Mouse (Mus musculus) lung, embryonic 16.5 days (tissue): ENCODE measurements around the gene Ppp1r9a. TPM values are rescaled to one million over a fixed set of nuclear protein-coding genes. Genes with fewer than 3 reads are reported as not detected.
A peak's percentile ranks its signal among the peaks of the same experiment; 100 is the strongest.

Experiments used
- ATAC-seq: fragments of 200-750 bp; cut with Nextera tagmentation; 2 replicates; pipeline ENCODE4 v1.8.0; 2017; ENCODE audit warnings: low read depth, mild to moderate bottlenecking, moderate library complexity
- H3K27ac ChIP-seq: fragments of 300-500 bp; sonication (generic); 2 replicates; pipeline ENCODE4 v1.5.1; 2014; ENCODE audit warnings: mild to moderate bottlenecking, control low read depth, low read length
- H3K27me3 ChIP-seq: fragments of 300-500 bp; sonication (generic); 2 replicates; pipeline ENCODE4 v1.6.1; 2014; ENCODE audit warnings: low read depth, low read length, mixed read lengths; ENCODE audit not compliant: control insufficient read depth, insufficient read depth
- H3K36me3 ChIP-seq: fragments of 300-500 bp; sonication (generic); 2 replicates; pipeline ENCODE4 v1.6.1; 2014; ENCODE audit warnings: low read length; ENCODE audit not compliant: control insufficient read depth, insufficient read depth
- H3K4me1 ChIP-seq: fragments of 300-500 bp; sonication (generic); replicated peaks from 2 replicates; pipeline ENCODE4 v1.6.1; 2014; ENCODE audit warnings: low read length, mixed read lengths; ENCODE audit not compliant: control insufficient read depth, insufficient read depth
- H3K4me2 ChIP-seq: fragments of 300-500 bp; sonication (generic); 2 replicates; pipeline ENCODE4 v1.6.1; 2014; ENCODE audit warnings: low read depth, low read length, control low read depth
- H3K4me3 ChIP-seq: fragments of 300-500 bp; sonication (generic); 2 replicates; pipeline ENCODE4 v1.5.1; 2014; ENCODE audit warnings: mild to moderate bottlenecking, low read length, control low read depth
- H3K9ac ChIP-seq: fragments of 300-500 bp; sonication (generic); 2 replicates; pipeline ENCODE4 v1.6.1; 2014; ENCODE audit warnings: low read length, control low read depth
- H3K9me3 ChIP-seq: fragments of 300-500 bp; sonication (generic); 2 replicates; pipeline ENCODE4 v1.6.1; 2016; ENCODE audit warnings: low read length; ENCODE audit not compliant: control insufficient read depth
- WGBS: fragments of 180-500 bp; shearing (Covaris S2); extraction: QIAGEN DNeasy Blood & Tissue Kit; methylation state at CpG from one replicate; pipeline ENCODE4 v1.1.7; 2014; 5-methylcytosine and 5-hydroxymethylcytosine counted together
- polyA plus RNA-seq: library from polyadenylated mRNA; unstranded; fragments of >200 nt; fragmentation: Nextera tagmentation; extraction: Ambion mirVana; gene quantifications from 2 replicates; pipeline ENCODE4 v1.2.1, GENCODE M21; 2015

Gene Ppp1r9a
- polyA plus RNA-seq, 1 experiment from 2014 or later = 15.4 TPM

DNA sequence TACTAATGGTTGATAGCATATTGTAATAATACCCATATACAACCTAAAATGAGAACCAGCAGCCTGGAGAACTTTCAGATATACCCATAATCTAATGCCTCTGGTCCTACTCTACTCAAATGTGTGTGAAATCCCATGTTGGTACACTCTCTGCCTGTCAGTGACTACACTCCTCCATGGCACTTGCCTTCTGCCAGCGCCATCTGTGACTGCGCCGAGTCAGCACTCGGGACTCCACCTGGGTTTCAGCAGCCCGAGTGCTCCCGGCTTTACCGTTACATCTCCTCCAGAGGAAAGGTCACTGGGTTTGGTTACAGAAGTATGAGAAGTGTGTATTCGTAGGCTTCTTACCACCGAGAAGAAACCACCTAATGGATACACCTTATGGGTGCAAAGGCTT lies 89.6 kb downstream of the Ppp1r9a start:
- H3K4me2 ChIP-seq = no peak overlapping the region
- H3K4me3 ChIP-seq = no peak overlapping the region
- H3K9ac ChIP-seq = no peak overlapping the region
- no peaks in the 10 kb centered on the region; the same call in 1 of the 2 replicates for H3K4me1 ChIP-seq
- WGBS = 96% methylated on average over 9 of the region's 9 CpGs
- H3K27me3 ChIP-seq = no peaks in the 10 kb centered on the region
- no peak overlapping the region for H3K27ac ChIP-seq
- H3K9me3 ChIP-seq = no peaks in the 10 kb centered on the region
- H3K36me3 ChIP-seq = no peaks in the 10 kb centered on the region
- no peak for ATAC-seq

DNA sequence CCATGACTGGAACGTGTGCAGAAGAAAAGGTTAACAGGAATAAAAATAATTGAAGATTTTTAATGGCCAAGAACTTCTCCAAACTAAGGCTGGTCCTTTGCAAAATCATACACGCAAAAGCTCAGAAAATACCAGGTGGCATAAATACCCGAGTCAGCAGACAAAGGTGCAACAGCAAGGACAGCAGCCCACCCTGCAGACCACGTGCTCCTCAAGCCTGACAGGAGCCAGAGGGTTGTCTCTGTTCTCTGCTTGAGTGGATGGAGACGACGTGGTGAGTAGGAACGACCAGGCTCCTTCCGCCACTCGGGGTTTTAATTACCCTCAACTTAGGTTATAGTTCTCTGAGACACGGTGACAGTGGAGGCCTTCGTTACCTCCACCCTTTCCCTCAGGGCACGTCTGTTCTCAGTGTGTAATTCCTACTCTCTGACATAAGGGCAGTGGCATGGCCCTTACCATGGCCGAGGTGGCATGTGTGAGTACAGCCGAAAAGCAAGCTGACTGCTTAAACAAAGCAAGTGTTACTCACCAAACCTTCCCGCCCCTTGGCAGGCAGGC lies 91.0 kb downstream of the Ppp1r9a start:
- Histone ChIP-seq H3K27ac (no peak overlapping the region), H3K4me1 (no peaks in the 10 kb centered on the region; the same call in 1 of the 2 replicates), H3K9me3 (no peaks in the 10 kb centered on the region), H3K9ac (no peak overlapping the region), H3K36me3 (no peaks in the 10 kb centered on the region), H3K4me2 (peak overlapping the region; percentile 17; the same call in 1 of the 2 replicates), H3K4me3 (no peak overlapping the region), H3K27me3 (no peaks in the 10 kb centered on the region)
- ATAC-seq = peak; percentile 69
- WGBS = 43% methylated on average over 15 of the region's 15 CpGs

DNA sequence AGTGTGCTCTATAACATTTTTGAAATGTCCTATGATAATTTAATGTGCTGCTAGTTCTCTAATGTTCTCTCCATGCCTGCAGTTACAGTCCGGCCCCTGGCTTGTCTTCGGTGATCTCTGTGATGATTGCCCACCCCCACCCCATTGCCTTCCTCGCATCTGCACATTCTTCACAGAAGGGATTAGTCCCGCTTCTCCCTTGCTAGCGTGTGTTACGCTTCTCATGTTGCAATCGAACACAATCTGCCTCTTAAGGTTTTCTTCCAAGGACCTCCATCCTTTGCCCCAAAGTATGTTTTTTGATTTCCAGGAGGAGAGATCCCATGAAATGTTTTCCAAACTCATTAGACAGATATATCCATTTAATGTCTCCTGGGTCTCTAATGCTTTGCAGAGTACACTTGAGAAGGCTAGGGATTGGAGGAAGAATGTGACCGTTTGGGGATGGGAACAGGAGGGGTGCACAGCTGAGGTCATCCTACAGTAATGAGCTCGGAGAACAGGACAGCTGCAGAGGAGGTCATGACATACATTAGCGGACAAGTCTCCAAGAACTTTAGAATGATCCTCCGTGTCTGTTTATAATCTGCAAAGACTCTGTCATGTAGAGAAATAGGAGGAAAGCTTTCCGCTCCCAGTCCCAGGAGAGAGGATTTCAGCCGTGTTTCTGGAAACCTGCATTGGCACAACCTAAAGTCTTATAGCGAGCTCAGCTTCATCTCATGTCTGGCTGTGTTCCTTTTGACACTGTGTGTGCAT lies 91.6 kb downstream of the Ppp1r9a start:
- Histone ChIP-seq H3K4me3 (no peak overlapping the region), H3K27ac (no peak overlapping the region), H3K9me3 (no peaks in the 10 kb centered on the region), H3K36me3 (no peaks in the 10 kb centered on the region), H3K4me1 (no peaks in the 10 kb centered on the region; the same call in 1 of the 2 replicates), H3K27me3 (no peaks in the 10 kb centered on the region), H3K9ac (no peak overlapping the region), H3K4me2 (peak overlapping the region; percentile 17; the same call in 1 of the 2 replicates)
- 41% methylated on average over 14 of the region's 14 CpGs for WGBS
- peak; percentile 56 for ATAC-seq

DNA sequence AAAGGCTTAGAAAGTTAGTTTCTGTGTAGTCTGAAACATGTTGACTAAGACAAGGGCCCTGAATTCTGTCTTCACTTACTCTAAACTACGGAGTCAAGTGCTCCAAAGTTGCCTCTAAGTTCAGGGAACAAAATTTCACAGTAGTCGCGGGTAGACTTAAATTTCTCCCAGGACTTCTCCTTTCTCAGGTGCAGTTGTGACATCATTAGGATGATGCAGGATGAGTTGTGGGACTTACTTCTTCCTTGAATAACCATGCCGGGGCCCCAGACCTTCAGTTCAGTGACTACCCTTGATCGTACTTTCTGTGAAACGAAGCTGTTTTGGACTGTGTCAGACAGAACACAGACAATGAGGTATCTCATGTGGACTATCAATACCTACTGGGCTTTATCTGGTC lies 94.9 kb downstream of the Ppp1r9a start:
- H3K4me1 ChIP-seq = no peaks in the 10 kb centered on the region; the same call in 1 of the 2 replicates
- no peaks in the 10 kb centered on the region for H3K27me3 ChIP-seq
- no peak for ATAC-seq
- no peak overlapping the region for H3K4me2 ChIP-seq
- no peak overlapping the region for H3K9ac ChIP-seq
- WGBS = 95% methylated on average over 6 of the region's 6 CpGs
- H3K36me3 ChIP-seq = no peaks in the 10 kb centered on the region
- no peaks in the 10 kb centered on the region for H3K9me3 ChIP-seq
- no peak overlapping the region for H3K27ac ChIP-seq
- no peak overlapping the region for H3K4me3 ChIP-seq

DNA sequence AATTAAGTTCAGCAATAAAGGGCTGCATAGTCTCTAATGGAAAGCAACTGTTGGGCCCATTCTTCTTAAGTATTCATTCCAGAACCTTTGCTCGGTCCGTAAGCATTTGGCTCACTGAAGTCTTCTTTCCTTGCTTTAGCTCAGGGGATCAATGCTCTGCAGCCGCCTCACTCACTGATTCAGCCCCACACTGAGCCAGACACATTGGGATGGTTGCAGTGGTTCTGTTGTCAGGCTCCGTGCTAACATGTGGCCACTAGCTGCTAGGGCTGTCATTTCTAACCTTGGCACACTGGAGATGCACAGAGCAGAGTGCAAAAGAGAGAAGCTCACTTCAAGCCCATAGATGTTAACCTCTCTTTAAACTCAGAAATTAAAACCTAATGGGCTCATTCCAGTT lies 96.2 kb downstream of the Ppp1r9a start:
- no peak for ATAC-seq
- 73% methylated on average over 4 of the region's 4 CpGs for WGBS

DNA sequence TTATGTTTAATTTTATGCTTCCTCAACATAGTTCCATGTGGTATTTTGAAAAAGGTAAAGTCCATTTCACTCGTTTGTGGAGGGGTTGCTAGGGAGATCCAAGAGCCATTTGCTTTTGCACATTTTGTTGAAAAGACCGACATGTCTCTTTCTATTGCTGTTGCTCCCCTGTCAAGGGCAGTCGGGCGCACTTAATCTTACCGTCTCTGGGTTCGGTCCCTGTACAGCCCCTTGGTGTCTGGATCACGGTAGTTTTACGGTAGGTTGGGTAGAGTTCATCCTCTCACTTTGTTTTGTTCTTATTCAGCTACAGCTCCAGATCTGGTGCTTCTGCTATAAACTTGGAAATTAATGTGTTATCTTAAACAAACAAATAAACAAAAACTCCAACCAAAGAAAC lies 98.1 kb downstream of the Ppp1r9a start:
- WGBS = 76% methylated on average over 8 of the region's 8 CpGs
- peaks cover 5% of the 10 kb centered on the region for H3K4me1 ChIP-seq
- no peak for ATAC-seq
- H3K9ac ChIP-seq = no peak overlapping the region
- no peaks in the 10 kb centered on the region for H3K9me3 ChIP-seq
- no peaks in the 10 kb centered on the region for H3K36me3 ChIP-seq
- H3K27ac ChIP-seq = no peak overlapping the region
- no peaks in the 10 kb centered on the region for H3K27me3 ChIP-seq
- H3K4me3 ChIP-seq = no peak overlapping the region
- no peak overlapping the region for H3K4me2 ChIP-seq

More for the DNA sequence above, 96.2 kb downstream of the Ppp1r9a start:
- Histone ChIP-seq H3K4me2 (no peak overlapping the region), H3K9ac (no peak overlapping the region), H3K27ac (no peak overlapping the region), H3K27me3 (no peaks in the 10 kb centered on the region), H3K4me1 (no peaks in the 10 kb centered on the region; the same call in 1 of the 2 replicates), H3K4me3 (no peak overlapping the region), H3K36me3 (no peaks in the 10 kb centered on the region), H3K9me3 (no peaks in the 10 kb centered on the region)

DNA sequence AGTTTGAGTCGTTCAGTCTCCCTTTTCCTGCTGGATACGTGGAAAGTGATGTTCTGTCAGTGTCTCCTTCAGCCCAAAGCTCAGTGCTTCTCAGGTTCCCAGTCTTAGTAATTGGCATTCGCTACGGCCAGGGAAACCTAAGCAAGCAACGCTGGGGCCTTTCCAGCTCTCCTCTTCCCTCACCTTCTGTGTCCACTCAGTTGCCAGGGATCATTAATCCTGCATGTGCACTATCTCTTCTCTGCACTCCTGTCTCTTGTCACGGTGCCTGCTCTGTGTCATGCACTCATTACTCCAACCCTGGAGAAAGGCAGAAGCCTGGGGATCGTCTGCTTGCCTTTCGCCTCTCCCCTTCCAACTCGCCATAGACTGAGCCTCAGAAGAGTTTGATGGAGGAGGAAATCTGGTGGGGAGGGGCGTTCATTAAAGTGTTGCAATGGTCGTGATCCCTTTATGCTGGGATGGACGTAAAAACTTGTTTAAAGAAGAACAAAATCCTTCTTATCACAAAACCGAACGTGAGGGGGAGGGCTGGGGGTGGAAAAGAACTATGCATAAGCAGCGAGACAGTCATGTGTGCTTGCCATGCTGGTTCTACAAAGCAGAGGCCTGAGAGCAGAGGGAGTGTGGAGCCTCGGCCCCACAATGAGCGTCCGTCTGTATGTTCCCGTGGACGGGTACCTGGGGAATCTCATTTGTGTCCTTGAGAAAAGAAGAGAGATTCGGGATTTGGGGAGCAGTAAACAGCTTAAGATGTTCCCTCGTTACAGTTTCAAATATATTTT lies 103.0 kb downstream of the Ppp1r9a start:
- H3K36me3 ChIP-seq = no peaks in the 10 kb centered on the region
- H3K27ac ChIP-seq = peak overlapping the region; percentile 61
- no peaks in the 10 kb centered on the region for H3K27me3 ChIP-seq
- peak overlapping the region; percentile 24; the same call in 1 of the 2 replicates for H3K9ac ChIP-seq
- peak; percentile 49 for ATAC-seq
- WGBS = 42% methylated on average over 22 of the region's 22 CpGs
- H3K4me3 ChIP-seq = no peak overlapping the region
- peak overlapping the region; percentile 25; the same call in 1 of the 2 replicates for H3K4me2 ChIP-seq
- H3K9me3 ChIP-seq = no peaks in the 10 kb centered on the region
- peaks cover 8% of the 10 kb centered on the region for H3K4me1 ChIP-seq

DNA sequence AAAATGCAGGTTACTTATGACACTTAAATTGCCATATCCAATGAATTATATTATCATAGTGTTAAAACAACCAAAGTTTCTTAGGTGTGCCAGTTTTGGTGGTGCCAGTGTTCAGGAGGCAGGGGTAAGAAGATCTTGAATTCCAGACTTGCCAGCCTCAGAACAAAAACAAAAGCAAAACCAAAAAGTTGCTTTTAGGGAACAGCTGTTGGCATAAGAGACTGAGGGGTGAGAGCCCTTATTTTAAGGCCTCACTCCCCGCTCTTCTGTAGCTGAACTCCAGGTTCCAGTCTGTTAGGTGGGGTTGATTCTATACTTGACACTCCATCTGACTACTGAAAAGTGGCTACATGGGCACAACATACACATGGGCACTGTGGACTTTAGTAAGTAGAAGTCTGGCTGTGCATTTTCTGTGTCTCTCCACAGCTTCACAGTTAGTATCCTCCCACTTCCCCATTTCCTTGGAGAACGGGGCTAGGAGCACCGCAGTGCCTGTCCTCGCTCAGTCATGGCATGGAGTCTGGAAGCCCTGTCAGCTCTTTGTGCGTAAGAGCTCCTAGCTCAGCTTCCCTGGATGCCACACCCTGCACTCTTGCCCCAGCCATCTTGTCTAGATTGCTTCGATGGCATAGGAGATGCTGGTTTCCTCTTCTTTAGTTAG lies 103.7 kb downstream of the Ppp1r9a start:
- no peak overlapping the region for H3K9ac ChIP-seq
- peaks cover 11% of the 10 kb centered on the region for H3K4me1 ChIP-seq
- no peak overlapping the region for H3K4me2 ChIP-seq
- no peaks in the 10 kb centered on the region for H3K27me3 ChIP-seq
- no peaks in the 10 kb centered on the region for H3K36me3 ChIP-seq
- ATAC-seq = no peak
- H3K9me3 ChIP-seq = no peaks in the 10 kb centered on the region
- no peak overlapping the region for H3K4me3 ChIP-seq
- WGBS = 85% methylated on average over 6 of the region's 6 CpGs
- H3K27ac ChIP-seq = no peak overlapping the region

DNA sequence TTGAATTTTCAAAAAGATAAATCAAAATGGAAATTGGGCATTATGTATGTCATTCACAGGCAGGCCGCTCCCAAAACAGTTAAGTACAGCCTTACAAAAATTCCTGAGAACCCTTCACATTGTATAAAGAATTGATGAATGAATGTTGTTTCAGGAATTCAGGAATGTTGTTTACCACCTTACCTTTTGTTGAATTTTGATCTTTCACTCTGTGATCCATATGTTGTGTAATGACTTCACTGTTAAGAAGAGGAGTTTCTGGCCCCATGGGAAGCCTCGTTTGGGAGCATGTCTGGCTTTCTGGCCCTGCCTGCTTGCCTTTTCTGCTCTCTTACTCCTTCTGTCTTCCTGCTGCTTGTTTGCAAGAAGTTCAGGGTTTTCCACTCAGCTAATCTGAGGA lies 105.4 kb downstream of the Ppp1r9a start:
- no peaks in the 10 kb centered on the region for H3K36me3 ChIP-seq
- no peak for ATAC-seq
- H3K9me3 ChIP-seq = no peaks in the 10 kb centered on the region
- no peak overlapping the region for H3K27ac ChIP-seq
- peaks cover 11% of the 10 kb centered on the region for H3K4me1 ChIP-seq
- H3K9ac ChIP-seq = no peak overlapping the region
- H3K27me3 ChIP-seq = no peaks in the 10 kb centered on the region
- WGBS = 47% methylated on average over 2 of the region's 2 CpGs
- H3K4me2 ChIP-seq = no peak overlapping the region
- no peak overlapping the region for H3K4me3 ChIP-seq
